Mouse (Mus musculus) intestine, postnatal 0 days (tissue): Measurements from ENCODE around the gene Lrp8. TPM values are rescaled to one million over a fixed set of nuclear protein-coding genes. Genes with fewer than 3 reads are reported as not detected.

Source experiments
- ATAC-seq: fragments of 200-750 bp; cut with Nextera tagmentation; 2 replicates; pipeline ENCODE4 v1.8.0; 2017; ENCODE audit warnings: mild to moderate bottlenecking, moderate TSS enrichment, moderate library complexity
- H3K27ac ChIP-seq: fragments of 300-500 bp; sonication (generic); 2 replicates; pipeline ENCODE4 v1.5.1; 2014; ENCODE audit warnings: mild to moderate bottlenecking, low read depth, low read length, moderate library complexity
- H3K27me3 ChIP-seq: fragments of 300-500 bp; sonication (generic); replicated peaks from 2 replicates; pipeline ENCODE4 v1.6.1; 2014; ENCODE audit warnings: low read length, mixed read lengths; ENCODE audit not compliant: control insufficient read depth, insufficient read depth
- H3K36me3 ChIP-seq: fragments of 300-500 bp; sonication (generic); 2 replicates; pipeline ENCODE4 v1.6.1; 2014; ENCODE audit warnings: mild to moderate bottlenecking, moderate library complexity; ENCODE audit not compliant: control insufficient read depth, insufficient read depth
- H3K4me1 ChIP-seq: fragments of 300-500 bp; sonication (generic); replicated peaks from 2 replicates; pipeline ENCODE4 v1.6.1; 2014; ENCODE audit warnings: antibody characterized with exemption, low read length, mixed read lengths; ENCODE audit not compliant: control insufficient read depth, insufficient read depth
- H3K4me2 ChIP-seq: fragments of 300-500 bp; sonication (generic); replicated peaks from 2 replicates; pipeline ENCODE4 v1.6.1; 2014; ENCODE audit warnings: low read depth, mild to moderate bottlenecking, moderate library complexity
- H3K4me3 ChIP-seq: fragments of 300-500 bp; sonication (generic); 2 replicates; pipeline ENCODE4 v1.5.1; 2014; ENCODE audit warnings: low read depth, low read length
- H3K9ac ChIP-seq: fragments of 300-500 bp; sonication (generic); 2 replicates; pipeline ENCODE4 v1.6.1; 2014; ENCODE audit warnings: mild to moderate bottlenecking, low read depth, low read length
- H3K9me3 ChIP-seq: fragments of 300-500 bp; sonication (generic); 2 replicates; pipeline ENCODE4 v1.6.1; 2016; ENCODE audit warnings: mixed run types; ENCODE audit not compliant: control insufficient read depth
- CTCF ChIP-seq: sonication (generic); IDR thresholded peaks from 2 replicates; pipeline ENCODE4 v1.5.1; 2016; ENCODE audit warnings: low read depth, mild to moderate bottlenecking, control low read depth, antibody characterized with exemption, moderate library complexity
- WGBS: fragments of 180-500 bp; shearing (Covaris S2); extraction: QIAGEN DNeasy Blood & Tissue Kit; methylation state at CpG from one replicate; pipeline ENCODE4 v1.1.7; 2014; 5-methylcytosine and 5-hydroxymethylcytosine counted together
- polyA plus RNA-seq: library from polyadenylated mRNA; unstranded; fragments of >200 nt; fragmentation: Nextera tagmentation; extraction: Ambion mirVana; gene quantifications from 2 replicates; pipeline ENCODE4 v1.2.1, GENCODE M21; 2015

Lrp8 gene
- polyA plus RNA-seq, 1 experiment from 2014 or later: 0.66 TPM

DNA sequence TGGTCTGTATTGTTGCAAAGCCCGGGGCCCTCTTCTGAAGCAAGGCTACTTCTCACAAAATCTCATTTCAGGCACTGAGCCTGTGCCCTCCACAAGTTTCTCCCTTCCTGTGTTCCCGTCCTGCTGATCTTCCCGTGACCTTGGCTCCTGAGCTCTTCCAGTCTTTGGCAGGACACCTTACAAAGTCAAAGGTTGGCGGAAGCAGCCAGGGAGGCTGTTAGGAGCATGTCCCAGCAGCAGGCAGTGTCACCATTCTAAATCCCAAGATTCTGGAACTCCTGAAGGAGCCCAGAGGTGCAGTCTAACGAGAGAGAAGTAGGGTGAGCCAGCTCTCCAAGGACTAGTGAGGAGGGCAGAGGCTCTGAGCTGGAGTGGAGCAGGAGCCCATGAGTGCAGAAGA is 46.5 kb downstream of the Lrp8 start:
- Histone ChIP-seq H3K36me3 (no peaks in the 10 kb centered on the region; the same call in 1 of the 2 replicates), H3K27me3 (no peaks in the 10 kb centered on the region), H3K4me1 (no peaks in the 10 kb centered on the region), H3K9ac (no peak overlapping the region), H3K9me3 (no peaks in the 10 kb centered on the region), H3K27ac (no peak overlapping the region; the same call in 1 of the 2 replicates), H3K4me3 (no peak overlapping the region), H3K4me2 (no peak overlapping the region)
- ATAC-seq: no peak
- TF ChIP-seq CTCF: no peak
- WGBS: 84% methylated on average over 5 of the region's 5 CpGs

DNA sequence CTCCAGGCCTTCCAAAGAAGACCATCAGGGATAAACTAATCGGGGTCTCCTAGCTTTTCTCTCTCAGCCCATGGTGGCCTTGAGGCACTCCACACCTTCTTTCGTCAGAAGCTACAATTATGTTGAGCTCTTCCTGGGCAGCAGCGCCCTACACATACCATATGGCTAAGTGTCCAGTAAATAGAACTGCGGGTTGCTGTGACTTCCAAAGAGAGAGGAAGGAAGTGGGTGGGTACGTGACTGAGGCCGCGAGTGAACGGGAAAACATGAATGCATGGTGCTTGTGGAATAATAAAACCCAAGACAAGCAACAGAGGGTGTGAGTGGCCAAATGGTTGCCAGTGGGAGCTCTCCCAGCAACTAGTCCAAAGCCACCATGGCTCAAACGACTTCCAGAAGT is 47.6 kb downstream of the Lrp8 start:
- no peak for ATAC-seq
- no peaks in the 10 kb centered on the region for H3K4me1 ChIP-seq
- TF ChIP-seq CTCF: no peak
- no peak overlapping the region for H3K9ac ChIP-seq
- no peak overlapping the region for H3K27ac ChIP-seq
- no peak overlapping the region for H3K4me3 ChIP-seq
- no peaks in the 10 kb centered on the region for H3K9me3 ChIP-seq
- no peak overlapping the region for H3K4me2 ChIP-seq
- no peaks in the 10 kb centered on the region for H3K27me3 ChIP-seq
- H3K36me3 ChIP-seq: no peaks in the 10 kb centered on the region; the same call in 1 of the 2 replicates
- 73% methylated on average over 9 of the region's 9 CpGs for WGBS

DNA sequence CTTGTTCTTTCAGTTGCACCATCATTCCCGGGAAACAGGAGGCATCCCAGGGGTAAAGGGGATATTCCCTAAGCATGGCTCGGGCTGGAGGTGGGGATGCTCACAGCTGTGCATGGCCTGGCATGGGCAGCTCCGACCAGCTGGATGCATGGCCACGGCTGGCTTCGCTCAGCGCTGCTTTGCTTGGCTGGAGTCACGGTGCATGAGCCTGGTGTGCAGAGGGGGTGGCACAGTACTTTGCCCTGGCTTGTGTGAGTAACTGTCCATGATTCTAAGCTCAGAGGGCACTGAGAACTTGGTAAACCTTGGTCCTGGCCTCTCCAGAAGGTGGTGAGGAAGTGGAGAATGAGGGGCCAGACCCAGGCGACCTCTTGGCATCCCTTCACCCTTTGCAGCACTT is 48.0 kb downstream of the Lrp8 start:
- H3K4me2 ChIP-seq: no peak overlapping the region
- no peak overlapping the region for H3K27ac ChIP-seq
- H3K27me3 ChIP-seq: no peaks in the 10 kb centered on the region
- TF ChIP-seq CTCF: no peak
- H3K9ac ChIP-seq: no peak overlapping the region
- H3K4me3 ChIP-seq: no peak overlapping the region
- no peaks in the 10 kb centered on the region for H3K4me1 ChIP-seq
- H3K9me3 ChIP-seq: no peaks in the 10 kb centered on the region
- ATAC-seq: no peak
- 88% methylated on average over 8 of the region's 8 CpGs for WGBS
- no peaks in the 10 kb centered on the region; the same call in 1 of the 2 replicates for H3K36me3 ChIP-seq

DNA sequence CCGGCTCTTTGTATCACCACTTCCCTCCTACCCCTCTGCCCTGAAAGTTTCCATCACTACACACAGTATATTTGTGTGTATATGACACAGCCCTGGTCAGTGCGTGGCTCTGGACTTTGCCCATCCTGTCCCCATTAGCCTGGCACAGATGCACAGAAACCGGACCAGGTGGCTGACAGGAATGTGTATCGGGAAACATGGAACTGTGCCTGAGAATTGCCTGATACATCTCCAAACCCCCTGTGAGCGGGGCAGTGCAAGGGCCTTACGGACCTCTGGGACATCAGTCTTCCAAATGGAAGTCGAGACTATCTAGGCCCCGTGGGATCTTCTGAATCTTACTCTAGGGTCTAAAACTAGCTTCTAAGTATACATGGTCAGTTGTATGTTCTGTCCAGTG is 51.3 kb downstream of the Lrp8 start:
- no peaks in the 10 kb centered on the region for H3K27me3 ChIP-seq
- WGBS: 89% methylated on average over 8 of the region's 8 CpGs
- no peak overlapping the region for H3K27ac ChIP-seq
- no peak for ATAC-seq
- no peak overlapping the region for H3K4me3 ChIP-seq
- H3K9me3 ChIP-seq: no peaks in the 10 kb centered on the region
- no peaks in the 10 kb centered on the region; the same call in 1 of the 2 replicates for H3K36me3 ChIP-seq
- H3K9ac ChIP-seq: no peak overlapping the region
- H3K4me2 ChIP-seq: no peak overlapping the region
- no peaks in the 10 kb centered on the region for H3K4me1 ChIP-seq
- no peak for TF ChIP-seq CTCF

DNA sequence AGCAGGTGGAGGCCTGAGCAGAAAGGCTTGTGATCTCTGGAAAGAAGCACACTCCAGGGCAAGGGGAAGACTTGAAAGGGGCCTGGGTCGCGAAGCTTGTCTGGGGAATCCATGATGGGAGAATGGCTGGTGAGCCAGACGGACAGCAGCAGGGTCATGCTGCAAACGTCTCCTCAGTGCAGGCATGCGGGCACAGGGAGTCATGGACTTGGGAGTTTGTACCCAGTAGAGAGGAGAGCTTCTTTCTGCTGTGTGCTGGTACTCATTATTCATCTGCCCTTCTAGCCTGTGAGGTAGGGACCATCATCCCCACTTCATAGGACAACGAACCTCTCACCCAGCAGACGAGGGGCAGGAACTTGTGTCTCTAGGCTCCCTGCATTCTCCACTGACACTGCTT is 51.8 kb downstream of the Lrp8 start:
- 90% methylated on average over 7 of the region's 7 CpGs for WGBS
- no peaks in the 10 kb centered on the region for H3K4me1 ChIP-seq
- TF ChIP-seq CTCF: no peak
- H3K9ac ChIP-seq: no peak overlapping the region
- no peaks in the 10 kb centered on the region; the same call in 1 of the 2 replicates for H3K36me3 ChIP-seq
- no peak overlapping the region for H3K4me2 ChIP-seq
- H3K27me3 ChIP-seq: no peaks in the 10 kb centered on the region
- H3K9me3 ChIP-seq: no peaks in the 10 kb centered on the region
- no peak for ATAC-seq
- H3K27ac ChIP-seq: no peak overlapping the region
- no peak overlapping the region for H3K4me3 ChIP-seq

DNA sequence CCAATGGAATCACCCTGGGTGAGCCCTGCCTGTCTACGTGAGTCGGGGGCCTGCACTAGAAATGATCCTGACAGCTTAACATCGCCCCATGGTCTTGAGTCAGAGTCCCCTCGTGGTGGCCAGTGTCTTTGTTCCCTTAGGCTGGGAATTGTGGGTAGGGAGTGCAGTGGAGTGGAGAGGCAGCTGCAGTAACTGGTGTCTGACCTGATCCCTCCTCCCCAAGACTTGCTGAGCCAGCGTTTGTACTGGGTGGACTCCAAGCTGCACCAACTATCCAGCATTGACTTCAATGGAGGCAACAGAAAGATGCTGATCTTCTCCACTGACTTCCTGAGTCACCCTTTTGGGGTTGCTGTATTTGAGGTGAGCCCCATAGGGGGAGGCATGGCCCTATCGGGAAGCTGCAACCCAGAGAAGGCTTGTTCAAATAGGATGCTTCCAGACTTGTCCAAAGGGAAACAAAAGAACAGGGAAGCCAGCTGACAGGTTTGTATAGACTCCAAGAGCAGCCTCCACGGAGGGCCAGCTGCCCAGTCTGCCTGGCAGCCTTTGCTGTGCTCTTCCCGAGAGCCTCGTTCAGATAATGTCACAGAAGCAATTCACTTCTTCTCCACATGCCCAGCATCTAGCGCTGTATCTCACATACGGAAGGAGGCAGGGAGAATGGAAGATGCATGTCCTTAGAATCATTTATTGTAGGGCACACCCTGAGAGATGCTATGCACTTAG is 55.1 kb downstream of the Lrp8 start:
- Histone ChIP-seq H3K4me3 (no peak overlapping the region), H3K27me3 (no peaks in the 10 kb centered on the region), H3K9ac (no peak overlapping the region), H3K36me3 (no peaks in the 10 kb centered on the region), H3K4me2 (no peak overlapping the region), H3K9me3 (no peaks in the 10 kb centered on the region), H3K27ac (no peak overlapping the region), H3K4me1 (no peaks in the 10 kb centered on the region)
- no peak for ATAC-seq
- 76% methylated on average over 11 of the region's 11 CpGs for WGBS
- TF ChIP-seq CTCF: no peak
